Mouse (Mus musculus): ENCODE data around the gene Tkt. TPM values are rescaled to one million over a fixed set of nuclear protein-coding genes. Genes with fewer than 3 reads are reported as not detected.
"Not testable (repeated sequence)": the region's sequence is repeated elsewhere in the genome, so short reads cannot be mapped to it uniquely, and the experiment has no call there.

Tkt gene
- polyA plus RNA-seq, 1 experiment, result 137 TPM

GRCm38 (mm10) chr14:30553185-30553584 is 5.0 kb downstream of the Tkt start:
- DNase-seq (ENCODE audit: low spot score), result no peak

GRCm38 (mm10) chr14:30556651-30557050 is 8.5 kb downstream of the Tkt start:
- no peak for DNase-seq (ENCODE audit: low spot score)

GRCm38 (mm10) chr14:30557730-30558129 is 9.6 kb downstream of the Tkt start:
- no peak for DNase-seq (ENCODE audit: low spot score)

- no peak for DNase-seq (ENCODE audit: low spot score)
Observed at GRCm38 (mm10) chr14:30559321-30559850, 11.2 kb downstream of the Tkt start.

GRCm38 (mm10) chr14:30560803-30561389 is 12.7 kb downstream of the Tkt start:
- no peak for DNase-seq (ENCODE audit: low spot score)

- DNase-seq (ENCODE audit: low spot score), result no peak
Observed at GRCm38 (mm10) chr14:30561470-30562187, 13.5 kb downstream of the Tkt start.

GRCm38 (mm10) chr14:30562343-30562742 is 14.2 kb downstream of the Tkt start:
- DNase-seq (ENCODE audit: low spot score), result no peak

- no peak for DNase-seq (ENCODE audit: low spot score)
Observed at GRCm38 (mm10) chr14:30564451-30564850, 16.3 kb downstream of the Tkt start.

- no peak for DNase-seq (ENCODE audit: low spot score)
Observed at GRCm38 (mm10) chr14:30566317-30566716, 18.2 kb downstream of the Tkt start.

GRCm38 (mm10) chr14:30568016-30568415 is 19.9 kb downstream of the Tkt start:
- no peak for DNase-seq (ENCODE audit: low spot score)

GRCm38 (mm10) chr14:30570303-30570702 is 22.1 kb downstream of the Tkt start:
- no peak for DNase-seq (ENCODE audit: low spot score)

GRCm38 (mm10) chr14:30572253-30572652 is 24.1 kb downstream of the Tkt start:
- no peak for DNase-seq (ENCODE audit: low spot score)

GRCm38 (mm10) chr14:30573235-30573634 is 25.1 kb downstream of the Tkt start:
- DNase-seq (ENCODE audit: low spot score), result peak; percentile 19

- DNase-seq (ENCODE audit: low spot score), result no peak
Observed at GRCm38 (mm10) chr14:30573983-30574584, 25.9 kb downstream of the Tkt start.

- no peak for DNase-seq (ENCODE audit: low spot score)
Observed at GRCm38 (mm10) chr14:30575791-30576190, 27.6 kb downstream of the Tkt start.

GRCm38 (mm10) chr14:30576260-30576659 is 28.1 kb downstream of the Tkt start:
- DNase-seq (ENCODE audit: low spot score), result no peak

GRCm38 (mm10) chr14:30577303-30578062 is 29.3 kb downstream of the Tkt start:
- not testable (repeated sequence) for DNase-seq (ENCODE audit: low spot score)

GRCm38 (mm10) chr14:30579180-30579579 is 31.0 kb downstream of the Tkt start:
- DNase-seq (ENCODE audit: low spot score), result no peak

GRCm38 (mm10) chr14:30579882-30580281 is 31.7 kb downstream of the Tkt start:
- no peak for DNase-seq (ENCODE audit: low spot score)

- no peak for DNase-seq (ENCODE audit: low spot score)
Observed at GRCm38 (mm10) chr14:30581238-30581637, 33.1 kb downstream of the Tkt start.

GRCm38 (mm10) chr14:30584077-30584476 is 35.9 kb downstream of the Tkt start:
- no peak for DNase-seq (ENCODE audit: low spot score)
